Mouse (Mus musculus) heart, embryonic 11.5 days (tissue): Measurements from ENCODE around the gene Dtwd1. TPM values are rescaled to one million over a fixed set of nuclear protein-coding genes. Genes with fewer than 3 reads are reported as not detected.
"Not testable (repeated sequence)": the region's sequence is repeated elsewhere in the genome, so short reads cannot be mapped to it uniquely, and the experiment has no call there.

Experiments used
- ATAC-seq: fragments of 200-750 bp; cut with Nextera tagmentation; replicated peaks from 2 replicates; pipeline ENCODE4 v1.8.0; 2017; ENCODE audit warnings: moderate library complexity; ENCODE audit not compliant: insufficient number of reproducible peaks, low FRiP score, low TSS enrichment
- H3K27ac ChIP-seq: fragments of 300-500 bp; sonication (generic); 2 replicates; pipeline ENCODE4 v1.5.1; 2014; ENCODE audit warnings: mild to moderate bottlenecking, low read depth, low read length
- H3K27me3 ChIP-seq: fragments of 300-500 bp; sonication (generic); 2 replicates; pipeline ENCODE4 v1.6.1; 2014; ENCODE audit warnings: mild to moderate bottlenecking, low read length, mixed read lengths; ENCODE audit not compliant: control insufficient read depth, insufficient read depth
- H3K36me3 ChIP-seq: fragments of 300-500 bp; sonication (generic); 2 replicates; pipeline ENCODE4 v1.6.1; 2014; ENCODE audit warnings: mild to moderate bottlenecking, low read length, moderate library complexity, mixed read lengths; ENCODE audit not compliant: control insufficient read depth, insufficient read depth
- H3K4me1 ChIP-seq: fragments of 300-500 bp; sonication (generic); 2 replicates; pipeline ENCODE4 v1.6.1; 2014; ENCODE audit warnings: low read length; ENCODE audit not compliant: control insufficient read depth, insufficient read depth
- H3K4me2 ChIP-seq: fragments of 300-500 bp; sonication (generic); 2 replicates; pipeline ENCODE4 v1.6.1; 2014; ENCODE audit warnings: mild to moderate bottlenecking, moderate library complexity
- H3K4me3 ChIP-seq: fragments of 300-500 bp; sonication (generic); 2 replicates; pipeline ENCODE4 v1.5.1; 2014; ENCODE audit warnings: low read depth, low read length
- H3K9ac ChIP-seq: fragments of 300-500 bp; sonication (generic); 2 replicates; pipeline ENCODE4 v1.6.1; 2014; ENCODE audit warnings: mild to moderate bottlenecking, low read depth, low read length, moderate library complexity
- H3K9me3 ChIP-seq: fragments of 300-500 bp; sonication (generic); replicated peaks from 2 replicates; pipeline ENCODE4 v1.6.1; 2016; ENCODE audit warnings: low read length; ENCODE audit not compliant: control insufficient read depth
- WGBS: fragments of 180-500 bp; shearing (Covaris S2); extraction: QIAGEN DNeasy Blood & Tissue Kit; methylation state at CpG from one replicate; pipeline ENCODE4 v1.1.7; 2014; ENCODE audit not compliant: insufficient replicate concordance; 5-methylcytosine and 5-hydroxymethylcytosine counted together
- polyA plus RNA-seq: library from polyadenylated mRNA; unstranded; fragments of >200 nt; fragmentation: Nextera tagmentation; extraction: Ambion mirVana; gene quantifications from 2 replicates; pipeline ENCODE4 v1.2.1, GENCODE M21; 2014

Dtwd1 gene
- polyA plus RNA-seq, 1 experiment from 2014 or later = 20.1 TPM

GRCm38 (mm10) chr2:126195631-126196356, 43.9 kb downstream of the Dtwd1 start:
- 78% methylated on average over 12 of the region's 12 CpGs for WGBS
- H3K9ac ChIP-seq = no peak overlapping the region
- H3K4me1 ChIP-seq = no peaks in the 10 kb centered on the region
- H3K27ac ChIP-seq = no peak overlapping the region
- no peak for ATAC-seq
- no peaks in the 10 kb centered on the region for H3K27me3 ChIP-seq
- H3K4me2 ChIP-seq = no peak overlapping the region
- no peaks in the 10 kb centered on the region for H3K36me3 ChIP-seq
- no peak overlapping the region for H3K4me3 ChIP-seq
- no peaks in the 10 kb centered on the region for H3K9me3 ChIP-seq

- Histone ChIP-seq H3K9me3 (no peaks in the 10 kb centered on the region), H3K4me3 (no peak overlapping the region), H3K36me3 (no peaks in the 10 kb centered on the region), H3K27me3 (no peaks in the 10 kb centered on the region), H3K4me1 (no peaks in the 10 kb centered on the region), H3K9ac (no peak overlapping the region), H3K4me2 (no peak overlapping the region), H3K27ac (no peak overlapping the region)
- 74% methylated on average over 3 of the region's 3 CpGs for WGBS
- ATAC-seq = no peak
These were observed 47.0 kb downstream of the Dtwd1 start for GRCm38 (mm10) chr2:126198971-126199370.

GRCm38 (mm10) chr2:126211011-126211680, 59.2 kb downstream of the Dtwd1 start:
- ATAC-seq = no peak
- Histone ChIP-seq H3K4me3 (no peak overlapping the region), H3K4me2 (no peak overlapping the region), H3K36me3 (no peaks in the 10 kb centered on the region), H3K27ac (no peak overlapping the region), H3K27me3 (no peaks in the 10 kb centered on the region), H3K9ac (no peak overlapping the region), H3K9me3 (no peaks in the 10 kb centered on the region), H3K4me1 (no peaks in the 10 kb centered on the region)
- 70% methylated on average over 6 of the region's 6 CpGs for WGBS

- H3K36me3 ChIP-seq, H3K27ac ChIP-seq, H3K4me1 ChIP-seq, H3K9ac ChIP-seq, ATAC-seq, H3K9me3 ChIP-seq, H3K27me3 ChIP-seq, H3K4me3 ChIP-seq, H3K4me2 ChIP-seq: not testable (repeated sequence)
- 71% methylated on average over 3 of the region's 3 CpGs for WGBS
These were observed 62.9 kb downstream of the Dtwd1 start, which contains the start of gene Gm17555 for GRCm38 (mm10) chr2:126214800-126215199. Gene Gm17555 (plus strand): TSS chr2:126215100.

Other genes with a start within 250 kb of the Dtwd1 start
- gene Fgf7, start 117.5 kb upstream of the Dtwd1 start, polyA plus RNA-seq = 0.31 and 1.1 TPM in 2 replicates
- gene Fam227b, start 137 bp upstream of the Dtwd1 start, polyA plus RNA-seq = 0.10 TPM in 1 of 2 replicates, not detected in the other
- gene Gm17555, start 63.0 kb downstream of the Dtwd1 start, polyA plus RNA-seq = not detected in 2 replicates